Comparison of ENCODE assay signal across 20 mouse cellular contexts in the genomic region with DNA sequence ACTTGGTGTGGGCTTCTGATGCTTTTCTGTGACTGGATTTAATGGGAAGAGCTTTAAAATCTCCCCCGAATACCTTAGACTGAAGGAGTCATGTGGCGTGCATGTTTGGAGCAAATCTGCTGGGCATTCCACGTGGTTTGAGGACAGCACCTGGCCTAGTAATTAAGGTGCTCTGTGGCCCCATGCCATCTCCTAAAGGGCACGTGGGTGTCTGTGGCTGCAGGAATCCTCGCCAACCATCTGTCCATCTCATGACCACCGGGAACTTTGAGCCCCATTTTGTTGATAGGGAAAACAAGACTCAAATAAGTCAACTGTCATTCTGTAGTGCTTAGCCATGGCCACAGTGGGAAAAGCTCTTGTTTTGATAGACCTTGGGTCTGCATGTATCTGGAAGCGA. TPM values are rescaled to one million over a fixed set of nuclear protein-coding genes. Genes with fewer than 3 reads are reported as not detected.
DNase-seq lines count a peak whose midpoint lies in the region; TF ChIP-seq lines count a peak whose summit lies in the region.
"Had no signal": no experiment of that assay in that cellular context is flagged by ENCODE, and none has a peak within 500 bp of the region (broad histone marks: within the 10 kb centered on the region; RNA-seq: fewer than 3 reads in every experiment).

No protein-coding gene starts in this region.

- H3K27ac ChIP-seq in gastrocnemius, adult 2 months: peak overlapping the region; percentile 40; the same call in 1 of the 2 replicates
- H3K27ac ChIP-seq: embryonic facial prominence, embryonic 15.5 days; forebrain, embryonic 10.5 days; forebrain, embryonic 15.5 days; hindbrain, embryonic 12.5 days had no signal

- no peak for DNase-seq in gastrocnemius, adult 2 months
- DNase-seq in gastrocnemius, adult 18-20 months (ENCODE audit: low spot score): no peak
- DNase-seq in cerebellum, adult 11 months: peak; percentile 36
- DNase-seq in cerebellum, adult 8-10 months: peak; percentile 31
- peak; percentile 60 to 61 for DNase-seq in cerebellum, postnatal 14 days
- DNase-seq in kidney, postnatal 4 days: no peak
- no peak for DNase-seq in frontal cortex, postnatal 10 days (ENCODE audit: low spot score in 2 of 2)
- DNase-seq in urinary bladder, postnatal 25 days (ENCODE audit: low spot score): no peak
- DNase-seq: adrenal gland, adult 2 months; adrenal gland, postnatal 25 days; embryo, embryonic 11 days; gastrocnemius, postnatal 25 days; heart, postnatal 4 days; kidney, adult 8-10 months had no signal

- intact Hi-C loops in gastrocnemius, adult 2 months (cut with DNase I): no loop called here

- no peak overlapping the region for H3K4me3 ChIP-seq in gastrocnemius, adult 2 months
- H3K4me3 ChIP-seq: embryonic facial prominence, embryonic 15.5 days; erythroblast, embryonic 14.5 days; forebrain, embryonic 10.5 days; forebrain, embryonic 15.5 days; heart, embryonic 13.5 days; hindbrain, embryonic 12.5 days had no signal

- no peak for TF ChIP-seq CTCF in gastrocnemius, adult 2 months (IDR thresholded peaks at IDR 0.05)

RNA-seq across cellular contexts. Expression of a gene that starts 39.5 kb away (rescaled TPM):
- total RNA-seq in gastrocnemius, adult 2 months (2021): 100 to 1,000 TPM in 1 of 2 experiments, 10 to 100 TPM in 1; 99.2 to 114 TPM
- 100 to 1,000 TPM; 125 to 132 TPM for total RNA-seq in gastrocnemius, adult 18-20 months (2021)

Comparison
In these comparisons a context has a peak if more than half of its experiments do, and no peak if none do; other contexts are left out.
1. DNase-seq: peak in cerebellum, adult 11 months (single experiment), cerebellum, adult 8-10 months (single experiment) and cerebellum, postnatal 14 days (2 of 2); none in gastrocnemius, adult 2 months (single experiment), gastrocnemius, adult 18-20 months (single experiment), kidney, postnatal 4 days (0 of 2), frontal cortex, postnatal 10 days (0 of 2) and urinary bladder, postnatal 25 days (single experiment).